9 mouse cellular contexts compared by ENCODE assay signal in genomic region chr2:91944170-91944950, GRCm38 (mm10). TPM values are rescaled to one million over a fixed set of nuclear protein-coding genes. Genes with fewer than 3 reads are reported as not detected.
DNase-seq lines count a peak whose midpoint lies in the region; ATAC-seq and TF ChIP-seq lines count a peak whose summit lies in the region.
"Had no signal": no experiment of that assay in that cellular context is flagged by ENCODE, and none has a peak within 500 bp of the region (broad histone marks: within the 10 kb centered on the region; RNA-seq: fewer than 3 reads in every experiment).

No protein-coding gene starts in this region.

- no peak overlapping the region for H3K27ac ChIP-seq in bone marrow, adult 2 months (ENCODE audit: control insufficient read depth, insufficient read depth, low read depth, low read length, poor library complexity)
- no peak overlapping the region for H3K27ac ChIP-seq in embryonic fibroblast, embryonic 13.5 days (ENCODE audit: insufficient read depth, low read length)
- H3K27ac ChIP-seq in heart, embryonic 15.5 days: 0 out of 2 replicates have a peak overlapping the region, but pooled peaks have one; percentile 9
- H3K27ac ChIP-seq in lung, embryonic 14.5 days (ENCODE audit: low read depth): no peak overlapping the region
- no peak overlapping the region for H3K27ac ChIP-seq in neural tube, embryonic 15.5 days (replicated peaks)
- peak overlapping the region; percentile 51 for H3K27ac ChIP-seq in thymus, adult 2 months (ENCODE audit: control insufficient read depth, insufficient read depth, low read length)

- peak; percentile 58 for ATAC-seq in heart, embryonic 15.5 days (replicated peaks; ENCODE audit: insufficient number of reproducible peaks, insufficient read depth, low FRiP score, low read depth)
- peak; percentile 72 for ATAC-seq in lung, embryonic 14.5 days (ENCODE audit: insufficient read depth)
- peak; percentile 72 for ATAC-seq in neural tube, embryonic 15.5 days (ENCODE audit: low FRiP score)

- no peak for TF ChIP-seq POLR2A in bone marrow, adult 2 months (IDR thresholded peaks at IDR 0.05; ENCODE audit: borderline replicate concordance, control insufficient read depth, low read depth, low read length)
- TF ChIP-seq POLR2A in embryonic fibroblast, embryonic 13.5 days (IDR thresholded peaks at IDR 0.05; ENCODE audit: low read depth, low read length): no peak
- no peak for TF ChIP-seq POLR2A in thymus, adult 2 months (IDR thresholded peaks at IDR 0.05; ENCODE audit: control insufficient read depth, extremely low read depth, insufficient read depth, low read length, poor library complexity)

- TF ChIP-seq CTCF in bone marrow, adult 2 months (IDR thresholded peaks at IDR 0.05; ENCODE audit: control insufficient read depth, insufficient read depth, low read length): peak; percentile 99
- TF ChIP-seq CTCF in embryonic fibroblast, embryonic 13.5 days (IDR thresholded peaks at IDR 0.05; ENCODE audit: borderline replicate concordance, insufficient read depth, low read length): peak; percentile 99
- TF ChIP-seq CTCF in lung, embryonic 14.5 days (IDR thresholded peaks at IDR 0.05; ENCODE audit: low read depth): peak; percentile 98
- TF ChIP-seq CTCF in thymus, adult 2 months (IDR thresholded peaks at IDR 0.05; ENCODE audit: borderline replicate concordance, control insufficient read depth, extremely low read depth, insufficient read depth, low read length, poor library complexity): peak; percentile 87; the same call in 1 of the 2 replicates

- peaks cover 28% of the 10 kb centered on the region for H3K36me3 ChIP-seq in heart, embryonic 15.5 days
- H3K36me3 ChIP-seq in lung, embryonic 14.5 days (ENCODE audit: insufficient read depth): peaks cover 28% of the 10 kb centered on the region
- H3K36me3 ChIP-seq in neural tube, embryonic 15.5 days: peaks cover 10% of the 10 kb centered on the region
- peaks cover 41% of the 10 kb centered on the region for H3K36me3 ChIP-seq in thymus, adult 2 months (ENCODE audit: control insufficient read depth, insufficient read depth, low read length)

- no peaks in the 10 kb centered on the region for H3K27me3 ChIP-seq in heart, embryonic 15.5 days
- no peaks in the 10 kb centered on the region for H3K27me3 ChIP-seq in lung, embryonic 14.5 days (ENCODE audit: insufficient read depth, low read length)
- no peaks in the 10 kb centered on the region for H3K27me3 ChIP-seq in neural tube, embryonic 15.5 days (replicated peaks)
- H3K27me3 ChIP-seq in thymus, adult 2 months (ENCODE audit: control insufficient read depth, insufficient read depth, low read length): no peaks in the 10 kb centered on the region

- H3K9ac ChIP-seq in heart, embryonic 15.5 days: no peak overlapping the region
- H3K9ac ChIP-seq in lung, embryonic 14.5 days: no peak overlapping the region
- H3K9ac ChIP-seq in neural tube, embryonic 15.5 days (replicated peaks): 0 out of 2 replicates have a peak overlapping the region, but pooled peaks have one; percentile 2

- no peaks in the 10 kb centered on the region for H3K9me3 ChIP-seq in heart, embryonic 15.5 days (replicated peaks)
- no peaks in the 10 kb centered on the region for H3K9me3 ChIP-seq in lung, embryonic 14.5 days (ENCODE audit: low read depth, low read length)
- no peaks in the 10 kb centered on the region for H3K9me3 ChIP-seq in neural tube, embryonic 15.5 days (replicated peaks)

- DNase-seq in CD8-positive naive resting alpha-beta T cell, adult 2 months (ENCODE audit: low read depth in 2 of 2, low spot score in 2 of 2): peak; percentile 83 to 89
- peak; percentile 80 for DNase-seq in kidney, postnatal 14 days
- peak; percentile 87 for DNase-seq in lung, embryonic 14.5 days
- DNase-seq in thymus, adult 2 months: peak; percentile 87

- WGBS in bone marrow, adult 2 months: 42% methylated on average over 13 of the region's 13 CpGs
- WGBS in heart, embryonic 15.5 days: 43% methylated on average over 13 of the region's 13 CpGs
- WGBS in lung, embryonic 14.5 days: 36% methylated on average over 13 of the region's 13 CpGs
- WGBS in neural tube, embryonic 15.5 days: 51% methylated on average over 13 of the region's 13 CpGs
- 22% methylated on average over 13 of the region's 13 CpGs for WGBS in thymus, adult 2 months

- H3K4me3 ChIP-seq in bone marrow, adult 2 months (replicated peaks; ENCODE audit: control insufficient read depth, low read depth, low read length): no peak overlapping the region
- no peak overlapping the region for H3K4me3 ChIP-seq in embryonic fibroblast, embryonic 13.5 days (ENCODE audit: insufficient read depth, low read length)
- H3K4me3 ChIP-seq in heart, embryonic 15.5 days: no peak overlapping the region
- H3K4me3 ChIP-seq in lung, embryonic 14.5 days (ENCODE audit: low read depth, low read length): no peak overlapping the region
- H3K4me3 ChIP-seq in neural tube, embryonic 15.5 days (replicated peaks): no peak overlapping the region
- peak overlapping the region; percentile 5; the same call in 1 of the 2 replicates for H3K4me3 ChIP-seq in thymus, adult 2 months (ENCODE audit: control insufficient read depth, insufficient read depth, low read length)
- H3K4me3 ChIP-seq: erythroblast, embryonic 14.5 days had no signal

- H3K4me2 ChIP-seq in heart, embryonic 15.5 days: 0 out of 2 replicates have a peak overlapping the region, but pooled peaks have one; percentile 2
- no peak overlapping the region for H3K4me2 ChIP-seq in lung, embryonic 14.5 days
- H3K4me2 ChIP-seq in neural tube, embryonic 15.5 days: no peak overlapping the region

- peaks cover 13% of the 10 kb centered on the region for H3K4me1 ChIP-seq in bone marrow, adult 2 months (ENCODE audit: control insufficient read depth, insufficient read depth, low read length)
- H3K4me1 ChIP-seq in embryonic fibroblast, embryonic 13.5 days (ENCODE audit: control insufficient read depth, insufficient read depth, low read length): 0 out of 2 replicates have a peak, but pooled peaks cover 6% of the 10 kb centered on the region
- peaks cover 57% of the 10 kb centered on the region for H3K4me1 ChIP-seq in heart, embryonic 15.5 days (replicated peaks)
- H3K4me1 ChIP-seq in lung, embryonic 14.5 days (ENCODE audit: insufficient read depth): peaks cover 4% of the 10 kb centered on the region; the same call in 1 of the 2 replicates
- peaks cover 45% of the 10 kb centered on the region for H3K4me1 ChIP-seq in neural tube, embryonic 15.5 days
- H3K4me1 ChIP-seq in thymus, adult 2 months (replicated peaks; ENCODE audit: control insufficient read depth, insufficient read depth, low read length): peaks cover 48% of the 10 kb centered on the region

RNA-seq across cellular contexts. Expression of gene Gm9821, which starts 1.1 kb away (rescaled TPM):
- polyA plus RNA-seq in bone marrow, adult 2 months (2011; ENCODE audit: insufficient read depth, insufficient read length, low replicate concordance, missing spikeins): not detected in 2 replicates
- polyA plus RNA-seq in embryonic fibroblast, embryonic 13.5 days (2011; ENCODE audit: insufficient read length, low read depth, missing spikeins): not detected in 2 replicates
- 1.7 and 2.2 TPM in 2 replicates for polyA plus RNA-seq in heart, embryonic 15.5 days (2015; fragmentation: Nextera tagmentation; extraction: Ambion mirVana)
- 0.34 and 1.1 TPM in 2 replicates for polyA plus RNA-seq in lung, embryonic 14.5 days (2014; fragmentation: Nextera tagmentation; extraction: Ambion mirVana)
- polyA plus RNA-seq in neural tube, embryonic 15.5 days (2015; fragmentation: Nextera tagmentation; extraction: Ambion mirVana): 0.24 and 0.57 TPM in 2 replicates
- 0.08 TPM in 1 of 2 replicates, not detected in the other for polyA plus RNA-seq in thymus, adult 2 months (2012; rRNA removed)
- polyA plus RNA-seq: erythroblast, embryonic 14.5 days had no signal

RNA-seq across cellular contexts. Expression of gene Mdk, which starts 12.3 kb away (rescaled TPM):
- polyA plus RNA-seq in bone marrow, adult 2 months (2011; ENCODE audit: insufficient read depth, insufficient read length, low replicate concordance, missing spikeins): 14.9 and 18.6 TPM in 2 replicates
- polyA plus RNA-seq in embryonic fibroblast, embryonic 13.5 days (2011; ENCODE audit: insufficient read length, low read depth, missing spikeins): 29.2 and 148 TPM in 2 replicates
- polyA plus RNA-seq in heart, embryonic 15.5 days (2015; fragmentation: Nextera tagmentation; extraction: Ambion mirVana): 293 and 372 TPM in 2 replicates
- polyA plus RNA-seq in lung, embryonic 14.5 days (2014; fragmentation: Nextera tagmentation; extraction: Ambion mirVana): 1,044 and 1,097 TPM in 2 replicates
- 161 and 243 TPM in 2 replicates for polyA plus RNA-seq in neural tube, embryonic 15.5 days (2015; fragmentation: Nextera tagmentation; extraction: Ambion mirVana)
- polyA plus RNA-seq in thymus, adult 2 months (2012; rRNA removed): 12.0 and 17.7 TPM in 2 replicates

RNA-seq across cellular contexts. Expression of gene Chrm4, which starts 17.3 kb away (rescaled TPM):
- polyA plus RNA-seq in bone marrow, adult 2 months (2011; ENCODE audit: insufficient read depth, insufficient read length, low replicate concordance, missing spikeins): not detected in 2 replicates
- not detected in 2 replicates for polyA plus RNA-seq in embryonic fibroblast, embryonic 13.5 days (2011; ENCODE audit: insufficient read length, low read depth, missing spikeins)
- not detected in 2 replicates for polyA plus RNA-seq in heart, embryonic 15.5 days (2015; fragmentation: Nextera tagmentation; extraction: Ambion mirVana)
- polyA plus RNA-seq in lung, embryonic 14.5 days (2014; fragmentation: Nextera tagmentation; extraction: Ambion mirVana): 0.22 and 0.33 TPM in 2 replicates
- polyA plus RNA-seq in neural tube, embryonic 15.5 days (2015; fragmentation: Nextera tagmentation; extraction: Ambion mirVana): 1.4 and 1.5 TPM in 2 replicates
- 0.80 and 0.87 TPM in 2 replicates for polyA plus RNA-seq in thymus, adult 2 months (2012; rRNA removed)

RNA-seq across cellular contexts. Expression of gene Dgkz, which starts 31.3 kb away (rescaled TPM):
- 82.4 and 229 TPM in 2 replicates for polyA plus RNA-seq in bone marrow, adult 2 months (2011; ENCODE audit: insufficient read depth, insufficient read length, low replicate concordance, missing spikeins)
- 29.3 and 40.4 TPM in 2 replicates for polyA plus RNA-seq in embryonic fibroblast, embryonic 13.5 days (2011; ENCODE audit: insufficient read length, low read depth, missing spikeins)
- 26.6 and 48.2 TPM in 2 replicates for polyA plus RNA-seq in heart, embryonic 15.5 days (2015; fragmentation: Nextera tagmentation; extraction: Ambion mirVana)
- polyA plus RNA-seq in lung, embryonic 14.5 days (2014; fragmentation: Nextera tagmentation; extraction: Ambion mirVana): 59.2 and 63.9 TPM in 2 replicates
- 34.8 and 45.9 TPM in 2 replicates for polyA plus RNA-seq in neural tube, embryonic 15.5 days (2015; fragmentation: Nextera tagmentation; extraction: Ambion mirVana)
- 1,103 and 1,229 TPM in 2 replicates for polyA plus RNA-seq in thymus, adult 2 months (2012; rRNA removed)

Comparison
In these comparisons a context has a peak if more than half of its experiments do, and no peak if none do; other contexts are left out.
1. H3K27ac ChIP-seq: peak in heart, embryonic 15.5 days (single experiment) and thymus, adult 2 months (single experiment); none in bone marrow, adult 2 months (single experiment), embryonic fibroblast, embryonic 13.5 days (single experiment), lung, embryonic 14.5 days (single experiment) and neural tube, embryonic 15.5 days (single experiment).
2. Peak in every context shown above with its lines, with median percentiles within 50 percentile points of each other: DNase-seq, CTCF ChIP-seq and ATAC-seq.